Mouse (Mus musculus) cerebellum, adult 9-11 months (tissue): ENCODE data around the gene Sppl3.
A peak's percentile ranks its signal among the peaks of the same experiment; 100 is the strongest.

ENCODE experiments used
- DNase-seq: peaks from one replicate; pipeline ENCODE4 v3.0.0; 2022

Sppl3 gene

DNA sequence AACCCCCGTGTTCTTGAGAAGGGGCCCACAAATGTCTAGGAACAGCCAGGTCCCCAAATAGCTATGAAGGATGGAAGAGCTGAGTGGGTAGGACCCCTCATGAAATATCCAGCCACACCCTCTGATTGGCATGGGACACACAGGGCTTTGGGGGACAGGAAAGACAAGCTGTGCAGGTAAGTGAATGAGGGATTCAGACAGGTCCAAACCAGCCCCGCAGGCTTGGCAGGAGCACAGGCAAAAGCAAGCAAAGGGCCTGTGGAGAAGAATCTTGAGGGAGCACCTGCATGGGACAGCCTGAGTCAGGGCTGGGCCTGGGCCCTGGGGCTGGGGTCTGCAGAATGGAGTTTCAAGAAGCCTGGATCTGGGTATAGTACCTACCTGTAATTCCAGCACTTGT lies 10.4 kb upstream of the Sppl3 start:
- DNase-seq, result no peak

DNA sequence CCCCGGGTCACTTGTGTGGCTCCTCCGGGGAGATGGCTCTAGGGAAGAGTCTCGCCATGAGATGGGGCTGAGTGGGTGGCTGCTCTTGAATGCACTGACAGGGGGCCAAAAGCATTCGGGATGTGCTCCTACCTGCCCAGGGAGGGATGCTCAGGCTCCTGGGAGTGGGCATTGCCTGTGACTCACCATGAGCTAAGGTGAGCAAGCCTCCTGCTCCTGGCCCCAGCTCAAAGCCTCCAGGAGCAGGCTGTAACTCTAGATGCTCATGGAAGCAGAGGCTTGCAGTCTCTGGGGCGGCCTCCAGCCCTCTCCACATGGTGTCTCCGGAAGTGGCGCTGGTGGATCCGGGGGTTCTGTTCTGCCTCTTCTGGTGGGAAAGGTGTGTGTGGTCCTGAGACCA lies 9.5 kb upstream of the Sppl3 start:
- DNase-seq, result no peak

DNA sequence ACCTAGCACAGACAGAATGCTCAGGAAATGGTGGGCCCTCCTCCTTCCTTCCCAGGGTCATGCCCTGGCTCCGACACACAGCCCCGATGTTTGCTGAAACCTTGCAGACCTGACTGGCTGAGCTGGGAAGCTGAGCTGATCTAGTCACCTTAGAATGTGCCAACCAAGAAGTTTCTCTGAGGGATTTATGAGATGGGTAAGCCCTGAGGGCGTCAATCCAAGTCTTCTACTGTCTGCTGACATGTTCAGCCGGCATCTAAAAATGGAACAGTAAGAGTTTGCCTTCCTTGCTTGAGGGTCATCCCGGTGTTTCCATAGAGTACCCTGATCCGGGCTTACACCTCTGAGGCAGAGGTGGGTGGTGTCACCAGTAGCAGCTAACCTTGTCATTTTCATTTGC lies 8.2 kb upstream of the Sppl3 start:
- DNase-seq, result no peak

DNA sequence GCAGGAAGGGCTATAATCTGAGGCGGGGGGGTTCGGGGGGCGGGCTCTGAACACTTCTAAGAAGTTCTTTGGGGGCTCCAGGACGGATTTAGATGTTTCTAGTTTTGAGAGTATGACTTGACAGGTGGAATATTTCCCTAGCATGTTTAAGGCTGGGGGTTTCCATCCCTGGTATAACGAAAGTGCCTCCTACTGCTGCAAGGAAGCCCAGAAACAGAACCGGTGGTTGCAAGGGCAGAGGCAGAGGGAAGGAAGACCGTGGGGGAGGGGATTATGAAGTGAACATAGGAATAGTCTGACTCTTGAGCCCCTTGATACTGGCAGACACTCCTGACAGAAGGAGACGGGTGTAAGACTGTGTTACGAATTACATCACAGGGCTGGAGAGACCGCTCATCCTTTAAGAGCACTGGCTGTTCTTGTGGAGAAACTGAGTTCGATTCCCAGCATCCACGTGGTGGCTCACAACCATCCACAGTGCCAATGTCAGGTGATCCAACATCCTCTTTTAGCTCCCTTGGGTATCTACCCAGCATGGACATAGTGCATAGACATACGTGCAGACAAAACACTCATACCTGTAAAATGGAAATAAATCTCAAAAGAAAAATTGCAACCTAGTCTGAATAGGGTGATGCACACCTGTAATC lies 7.6 kb upstream of the Sppl3 start:
- no peak for DNase-seq

DNA sequence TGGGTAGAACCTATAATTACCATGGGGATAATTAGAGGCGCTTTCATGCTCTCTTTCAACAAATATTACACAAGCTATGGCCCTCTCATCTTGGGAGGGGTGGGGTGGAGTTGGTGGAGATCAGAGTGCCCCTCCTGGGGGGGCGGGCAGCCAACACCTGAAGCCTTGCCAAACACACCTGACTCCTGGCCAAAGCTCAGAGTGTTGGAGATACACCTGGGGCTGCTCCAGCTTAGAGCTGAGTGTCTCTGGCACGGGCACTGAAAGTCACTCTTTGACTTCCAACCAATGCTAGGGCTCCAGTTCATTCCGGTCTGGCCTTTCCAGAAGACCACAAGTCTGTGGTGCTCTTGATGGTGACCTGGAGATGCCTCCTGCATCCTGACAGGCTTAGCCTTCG lies 3.2 kb upstream of the Sppl3 start:
- DNase-seq, result no peak

DNA sequence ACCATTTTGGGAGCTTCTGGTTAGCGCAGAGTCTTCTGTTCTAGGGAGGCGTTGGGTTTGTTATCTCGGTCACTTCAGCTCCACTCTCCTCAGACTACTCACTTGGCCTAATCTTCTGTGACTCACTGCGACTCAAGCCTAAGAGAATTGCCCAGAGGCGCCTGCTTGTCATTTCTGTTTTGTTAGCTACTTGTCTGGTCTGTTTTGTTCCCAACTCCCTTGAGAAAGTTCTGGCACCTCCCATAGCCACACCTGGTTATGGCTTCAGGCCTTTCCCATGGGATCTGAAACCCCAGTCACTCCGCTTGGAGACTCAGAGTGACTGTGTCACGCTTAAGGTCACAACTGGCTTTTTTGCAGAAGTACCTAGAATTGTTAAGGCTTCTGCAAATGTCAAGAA lies 2.6 kb upstream of the Sppl3 start:
- DNase-seq, result no peak

DNA sequence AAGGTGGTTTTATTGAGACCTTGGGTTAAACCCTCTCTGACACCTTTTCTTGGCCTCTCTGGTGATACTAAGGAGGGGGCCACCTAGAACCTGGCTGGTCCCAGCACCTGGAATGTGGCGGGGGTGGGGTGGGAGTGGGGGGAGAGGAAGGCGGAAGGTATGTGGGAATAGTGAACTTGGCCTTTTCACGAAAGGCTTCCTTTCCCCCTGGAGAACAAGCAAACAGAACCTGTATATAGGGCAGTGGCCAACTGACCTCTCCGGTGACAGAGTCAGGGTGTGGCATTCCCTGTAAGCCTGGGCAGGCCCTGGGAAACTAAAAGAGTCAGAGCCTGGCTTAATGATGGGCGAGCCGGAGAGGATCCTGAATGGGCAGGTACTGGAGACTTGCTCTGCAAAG lies 1.8 kb upstream of the Sppl3 start:
- peak; percentile 31 for DNase-seq

DNA sequence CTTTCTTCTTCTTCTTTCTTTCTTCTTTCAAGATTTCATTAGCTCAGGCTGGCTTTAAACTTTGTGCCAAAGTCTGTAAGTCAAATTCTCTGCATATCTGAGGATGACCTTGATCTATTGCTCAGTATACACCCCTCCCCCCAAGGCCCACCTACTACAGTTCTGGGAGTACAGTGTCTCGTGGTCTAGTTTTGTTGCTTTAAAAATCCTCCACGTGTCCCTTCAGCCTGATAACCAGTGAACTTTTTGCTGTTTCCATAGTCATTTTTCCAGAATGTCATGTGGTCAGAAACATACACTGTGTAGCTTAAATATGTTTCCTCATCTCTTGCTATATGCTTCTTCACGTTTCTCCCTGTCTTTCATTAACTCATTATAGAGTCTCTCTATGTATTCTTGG lies 976 bp upstream of the Sppl3 start:
- DNase-seq, result no peak

DNA sequence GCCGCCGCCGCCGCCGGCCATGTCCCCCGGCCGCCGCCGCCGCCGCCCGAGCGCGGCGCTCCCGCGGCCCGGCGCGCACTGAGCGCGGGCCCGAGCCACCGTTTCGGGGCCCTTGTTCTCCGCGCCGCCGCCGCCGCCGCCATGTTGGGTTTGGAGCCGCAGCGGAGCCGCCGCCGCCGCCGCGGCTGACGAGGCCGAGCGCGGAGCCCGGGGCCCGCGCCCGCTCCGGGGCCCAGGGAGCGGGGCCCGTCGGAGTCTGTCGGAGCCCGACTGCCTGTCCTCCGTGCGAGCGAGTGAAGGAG lies 231 bp downstream of the Sppl3 start:
- DNase-seq, result no peak

DNA sequence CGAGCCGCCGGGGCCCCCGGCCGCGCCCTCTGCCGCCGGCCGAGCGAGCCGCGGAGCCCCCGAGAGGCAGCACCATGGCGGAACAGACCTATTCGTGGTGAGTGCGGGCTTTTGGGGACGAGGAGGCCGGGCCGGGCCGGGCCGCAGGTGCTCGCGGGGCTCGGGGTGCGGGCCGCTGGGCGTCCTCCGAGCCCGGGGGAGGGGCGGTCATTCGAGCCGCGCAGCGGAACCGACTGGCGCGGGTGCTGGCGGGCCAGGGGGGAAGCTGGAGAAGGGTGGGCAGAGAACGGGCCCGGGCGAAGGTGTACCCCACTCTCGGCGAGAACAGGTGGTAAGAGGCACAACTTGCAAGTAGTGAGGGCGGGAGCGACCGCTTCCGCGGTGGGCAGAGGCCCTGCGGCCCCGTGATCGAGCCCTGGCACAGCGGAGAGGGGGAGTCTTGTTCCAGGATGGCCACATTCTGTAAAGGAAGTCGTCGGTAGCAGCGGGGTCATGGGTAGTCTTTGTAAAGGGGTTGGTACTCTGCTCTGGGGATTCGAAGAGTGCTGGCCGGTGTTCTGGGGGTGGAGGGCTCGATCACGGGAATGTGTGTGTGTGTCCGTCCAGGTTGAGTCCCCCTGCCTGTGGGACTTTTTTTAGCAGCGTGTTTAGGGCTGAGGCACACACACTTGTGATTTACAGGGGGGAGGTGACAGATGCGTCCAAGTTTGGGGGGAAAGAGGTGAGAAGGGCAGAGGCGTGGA lies 753 bp downstream of the Sppl3 start:
- DNase-seq, result peak; percentile 68

DNA sequence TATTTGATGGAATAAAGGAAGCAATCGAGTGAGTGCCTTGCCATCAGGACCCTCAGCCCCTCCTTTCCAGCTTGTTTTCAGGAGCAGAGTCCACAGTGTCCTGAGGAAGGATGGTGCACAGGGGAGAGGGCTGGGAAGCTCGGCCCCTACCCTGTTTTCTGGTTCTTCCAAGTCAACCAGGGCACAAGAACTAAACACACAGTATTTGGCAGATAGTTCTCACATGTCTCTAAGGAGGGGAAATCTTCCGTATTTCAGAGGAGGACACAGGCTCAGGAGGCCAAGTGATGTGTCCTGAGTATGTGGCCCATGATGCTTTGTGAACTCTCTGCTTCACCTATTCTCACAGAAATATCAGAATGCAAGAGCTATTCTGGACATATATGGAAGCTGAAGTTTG lies 2.5 kb downstream of the Sppl3 start:
- DNase-seq, result no peak

DNA sequence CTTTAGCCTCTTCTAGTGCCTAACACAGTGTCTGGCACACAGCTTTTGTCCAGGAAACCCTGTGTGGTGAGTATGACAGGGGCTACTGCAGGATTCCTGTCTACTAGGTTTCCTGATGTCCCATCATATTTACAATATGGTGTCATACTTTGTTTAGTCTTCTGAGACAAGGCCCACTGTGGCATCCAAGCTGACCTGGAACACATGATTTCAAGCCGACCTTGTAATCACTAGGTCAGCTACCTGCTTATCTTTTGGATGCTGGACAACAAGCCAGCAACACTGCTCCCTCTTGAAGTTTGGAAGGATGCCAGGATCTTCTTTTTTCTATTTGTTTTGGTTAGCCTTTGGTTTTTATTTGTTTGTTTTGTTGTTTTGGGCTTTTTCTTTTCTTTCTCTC lies 3.6 kb downstream of the Sppl3 start:
- no peak for DNase-seq

DNA sequence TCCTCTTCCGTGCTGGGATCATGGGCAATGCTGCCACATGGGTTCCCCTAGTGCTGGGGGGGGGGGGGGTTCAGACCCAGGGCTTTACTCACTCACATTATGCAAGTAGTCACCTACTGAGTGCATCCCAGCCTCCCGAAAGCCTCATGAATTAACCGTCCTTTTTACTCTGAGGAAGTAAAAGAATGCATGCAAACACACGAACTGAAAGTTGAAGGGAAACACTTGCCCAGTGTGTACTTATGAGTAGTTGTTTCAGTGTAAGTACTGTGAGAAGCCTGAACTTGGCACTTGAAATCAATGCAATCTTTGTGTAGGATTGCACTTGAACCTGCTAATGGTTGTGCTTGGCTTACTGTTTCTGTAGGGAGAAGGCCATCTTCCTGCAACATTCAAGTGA lies 4.2 kb downstream of the Sppl3 start:
- no peak for DNase-seq

DNA sequence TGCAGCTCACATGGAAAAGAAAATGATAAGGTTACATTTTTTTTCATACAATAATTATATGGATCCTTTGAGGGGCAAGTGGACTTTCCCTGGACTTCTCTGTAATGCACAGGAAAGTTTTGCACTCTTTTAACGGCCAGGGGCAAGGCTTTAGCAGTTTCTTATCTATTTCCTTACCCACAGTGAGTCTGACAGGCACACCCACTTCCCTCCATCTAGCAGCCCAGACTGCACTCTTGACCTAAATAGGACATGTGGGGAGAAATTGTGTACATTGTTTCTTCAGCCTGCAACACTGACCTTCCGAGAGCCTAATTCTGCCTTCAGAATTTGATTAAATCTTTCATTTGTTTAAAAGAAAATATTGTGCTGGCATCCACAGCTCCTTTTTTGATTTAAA lies 7.3 kb downstream of the Sppl3 start:
- DNase-seq, result no peak

DNA sequence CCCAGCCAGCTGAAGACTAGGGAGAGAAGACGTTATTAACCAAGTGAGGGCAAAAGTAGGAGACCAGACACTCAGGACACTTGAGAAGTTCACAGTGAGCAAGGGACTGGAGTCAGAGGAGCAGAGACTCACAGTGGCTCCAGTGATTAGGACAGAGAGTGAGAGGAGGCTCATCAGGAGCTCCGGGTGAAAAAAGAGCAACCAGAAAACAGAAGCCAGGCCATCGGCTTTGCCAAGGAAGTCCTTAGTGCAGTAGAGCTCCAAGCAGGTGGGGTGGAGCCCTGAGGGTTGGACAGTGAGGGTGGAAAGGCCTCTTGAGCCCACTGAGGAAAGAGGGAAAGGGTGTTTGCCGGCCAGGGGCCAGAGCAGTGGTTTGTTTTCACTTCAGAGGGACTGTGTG lies 7.9 kb downstream of the Sppl3 start:
- no peak for DNase-seq

DNA sequence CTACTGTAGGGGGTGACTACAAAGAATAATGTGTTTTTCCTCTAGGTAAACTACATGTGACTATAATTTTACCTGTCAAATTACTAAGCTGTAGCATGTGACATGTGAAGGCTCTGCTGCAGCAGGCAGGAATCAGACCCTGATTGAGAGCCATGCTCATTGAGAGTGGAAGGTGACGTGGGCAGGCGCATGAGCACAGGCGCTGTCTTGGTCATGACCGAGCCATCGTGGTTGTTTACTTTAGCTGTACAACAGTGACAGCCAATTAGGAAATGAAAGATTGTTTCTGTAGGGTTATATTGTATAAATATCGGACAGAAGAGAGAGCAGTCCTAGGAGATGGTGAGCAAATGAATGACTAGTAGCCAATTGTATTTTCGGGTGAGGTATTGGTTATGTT lies 11.1 kb downstream of the Sppl3 start:
- no peak for DNase-seq

DNA sequence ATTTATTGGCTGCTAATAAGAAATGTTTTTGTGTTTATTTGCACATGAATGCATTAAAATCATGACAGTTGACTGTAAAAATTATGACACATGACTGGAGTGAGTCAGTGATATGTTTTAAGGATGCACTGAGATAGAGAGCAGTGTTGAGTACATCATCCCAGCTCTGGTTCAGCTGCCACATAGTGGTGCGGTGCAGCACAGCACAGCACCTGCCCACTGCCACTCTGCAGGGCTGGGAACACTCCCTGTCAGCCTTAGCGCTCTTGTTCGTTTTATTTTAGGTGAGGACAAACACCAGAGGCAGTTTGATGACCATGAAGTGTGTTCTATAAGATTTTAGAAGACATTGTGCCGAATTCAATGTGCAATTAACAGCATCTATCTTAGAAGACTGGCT lies 15.2 kb downstream of the Sppl3 start:
- DNase-seq, result no peak

DNA sequence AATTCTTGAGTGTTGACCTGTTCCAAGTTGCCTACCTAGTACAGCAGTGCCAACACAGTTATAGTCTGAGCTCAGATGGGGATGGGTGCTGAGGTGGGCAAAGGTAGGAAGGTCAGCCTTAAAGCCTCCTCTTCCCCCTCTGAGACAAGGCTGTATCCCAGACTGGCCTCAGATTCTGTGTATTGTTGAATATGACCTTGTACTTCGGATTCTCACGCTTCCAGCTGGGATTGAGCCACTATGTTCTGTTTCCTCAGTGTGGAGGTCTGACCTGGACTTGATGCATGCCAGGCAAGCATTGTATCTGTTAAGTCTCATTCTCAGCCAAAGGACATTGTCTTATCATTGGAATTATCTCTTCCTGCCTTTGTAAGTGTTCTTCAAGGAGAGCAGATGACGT lies 16.2 kb downstream of the Sppl3 start:
- no peak for DNase-seq

DNA sequence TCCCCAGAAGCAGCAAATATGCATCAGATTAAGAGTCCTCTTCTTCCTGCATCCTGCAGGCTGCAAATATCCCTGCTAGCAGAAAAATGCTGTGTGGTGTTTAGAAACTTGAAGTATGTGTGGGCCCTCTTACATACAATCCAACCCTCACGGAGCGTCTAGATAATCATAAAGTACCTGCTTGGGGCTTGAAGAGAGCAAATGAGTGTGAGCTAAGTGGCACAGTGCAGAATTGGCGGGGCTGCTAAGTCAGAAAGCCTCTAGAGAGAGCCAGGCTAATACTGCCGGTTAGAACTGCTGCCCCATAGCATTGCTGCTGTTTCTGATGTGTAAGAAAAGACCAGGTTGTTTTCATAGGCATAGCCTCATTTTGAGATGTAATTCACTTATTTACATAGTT lies 18.0 kb downstream of the Sppl3 start:
- no peak for DNase-seq

DNA sequence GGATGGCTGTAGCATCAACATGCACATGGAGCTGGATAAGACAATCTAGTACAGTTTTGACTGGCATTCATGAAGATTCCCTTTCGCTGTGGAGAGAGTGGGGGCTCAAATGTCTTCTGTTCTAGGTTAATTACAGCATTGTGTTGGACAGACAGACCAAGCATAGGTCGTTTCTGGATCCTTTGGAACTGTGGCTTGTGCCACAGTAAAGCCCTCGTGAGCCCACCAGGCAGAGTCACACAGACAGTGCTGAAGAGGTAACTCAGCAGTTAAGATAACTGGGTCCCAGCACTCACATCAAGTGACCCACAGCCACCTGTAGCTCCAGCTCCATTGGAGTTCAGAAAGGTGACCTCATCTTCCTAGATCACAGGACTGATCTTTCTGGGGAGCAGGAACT lies 18.6 kb downstream of the Sppl3 start:
- DNase-seq, result no peak

DNA sequence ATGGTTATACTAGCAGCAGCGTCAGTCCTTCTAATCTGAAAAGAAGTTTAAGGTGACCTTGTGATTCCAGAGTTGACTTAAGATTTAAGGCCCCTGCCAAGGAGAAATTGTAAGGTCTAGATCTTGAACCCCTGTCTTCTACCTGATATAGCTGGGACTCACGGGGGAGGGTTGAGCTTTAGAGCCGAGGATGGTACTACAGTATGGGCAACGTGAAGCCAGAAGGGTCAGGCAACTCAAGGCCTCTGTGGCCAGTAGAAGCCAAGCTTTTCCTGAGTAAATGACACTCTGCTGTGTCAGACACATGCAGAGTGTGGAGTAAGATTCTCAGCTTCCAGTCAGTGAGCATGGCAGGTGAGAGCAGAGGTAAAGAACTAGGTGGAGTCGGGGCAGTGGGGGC lies 20.6 kb downstream of the Sppl3 start:
- DNase-seq, result no peak

DNA sequence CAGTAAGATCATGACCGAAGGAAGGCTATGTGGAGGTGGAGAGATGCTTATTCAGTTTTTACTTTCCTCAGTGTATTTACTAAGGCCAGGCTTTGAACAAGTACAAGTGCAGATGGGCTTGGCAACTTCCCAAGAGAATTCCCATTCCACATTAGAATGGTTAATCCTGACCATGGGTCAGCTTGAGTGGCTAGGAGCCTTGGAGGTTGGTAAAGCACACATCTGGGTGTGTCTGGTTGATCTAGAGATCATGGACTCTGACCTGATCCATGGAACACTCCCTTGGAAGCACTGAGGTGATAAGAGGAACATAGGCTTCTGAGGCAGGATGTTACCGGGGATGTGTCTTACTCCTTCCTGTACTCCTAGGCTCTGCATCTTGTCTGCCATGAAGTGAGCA lies 21.7 kb downstream of the Sppl3 start:
- DNase-seq, result no peak

DNA sequence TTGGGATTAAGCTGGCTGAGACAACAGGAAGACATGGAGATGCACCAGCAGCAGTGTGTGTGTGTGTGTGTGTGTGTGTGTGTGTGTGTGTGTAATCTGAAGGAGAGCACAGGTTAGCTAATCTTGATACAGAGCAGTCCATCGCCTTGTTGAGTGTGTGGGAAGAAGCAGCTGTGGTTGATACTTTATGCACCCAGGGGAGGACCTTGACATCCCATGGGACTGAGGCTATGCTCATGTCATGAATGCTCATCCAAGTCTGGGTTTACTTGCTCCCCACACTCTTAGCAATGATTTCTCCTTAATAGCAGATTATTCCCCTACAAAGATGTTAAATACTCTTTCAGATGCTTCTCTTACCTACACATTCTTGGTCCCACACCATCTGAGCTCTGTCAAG lies 24.3 kb downstream of the Sppl3 start:
- no peak for DNase-seq

DNA sequence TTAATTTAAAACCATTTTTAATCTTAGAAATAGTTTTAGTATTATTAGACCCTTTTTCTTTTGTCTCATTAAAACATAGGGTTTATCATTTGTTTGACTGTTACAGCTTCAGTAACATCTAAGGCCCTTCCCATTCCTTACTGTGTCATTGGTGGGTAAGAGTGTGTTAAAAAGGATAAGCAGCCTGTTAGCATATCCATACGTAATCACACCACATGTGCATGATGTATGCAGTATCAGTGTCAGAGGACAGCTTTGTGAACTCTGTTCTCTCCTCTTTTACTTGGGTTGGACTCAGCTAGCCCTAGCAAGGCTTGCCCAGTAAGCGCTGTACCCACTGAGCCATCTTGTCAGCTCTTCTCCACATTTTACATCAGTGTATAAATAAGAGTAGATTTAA lies 26.2 kb downstream of the Sppl3 start:
- DNase-seq, result no peak

DNA sequence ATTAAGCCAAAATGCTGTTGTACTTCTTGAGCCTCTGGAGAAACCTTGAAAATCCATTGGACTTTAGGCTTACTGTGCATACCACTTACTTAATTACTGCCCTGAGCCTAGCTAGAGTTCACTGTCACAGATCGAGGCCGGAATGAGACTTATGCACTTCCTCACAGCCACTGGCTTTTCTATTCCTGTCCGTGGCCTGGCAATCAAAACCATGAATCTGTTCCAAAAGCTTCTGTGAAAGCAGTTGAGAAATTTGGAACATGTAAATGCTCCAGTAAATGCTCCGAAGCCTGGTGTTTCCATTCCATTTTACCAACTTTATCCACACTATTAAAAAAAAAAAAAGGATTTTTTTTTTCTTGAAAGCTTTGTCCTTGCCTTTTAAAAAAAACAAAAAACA lies 29.8 kb downstream of the Sppl3 start:
- peak; percentile 72 for DNase-seq
